15 mouse cellular contexts compared by ENCODE assay signal in the genomic region with DNA sequence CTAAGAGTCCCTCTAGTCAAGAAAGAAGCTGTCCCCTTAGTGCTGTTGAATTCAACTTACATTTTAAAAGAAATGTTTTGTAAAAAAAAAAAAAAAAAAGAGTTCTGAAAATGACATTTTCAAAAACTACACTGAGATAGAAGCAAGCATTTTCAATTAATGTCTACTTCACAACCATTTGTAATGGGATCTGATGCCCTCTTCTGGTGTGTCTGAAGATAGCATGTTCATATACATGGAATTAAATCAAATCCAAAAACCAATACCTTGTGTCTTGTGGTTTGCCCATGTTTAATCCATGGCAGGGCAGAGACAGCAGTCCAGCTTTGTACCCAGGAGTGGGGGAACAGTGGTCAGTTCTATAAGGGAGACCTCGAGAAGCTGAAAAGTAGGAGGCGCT. TPM values are rescaled to one million over a fixed set of nuclear protein-coding genes. Genes with fewer than 3 reads are reported as not detected.
A peak's percentile ranks its signal among the peaks of the same experiment; 100 is the strongest.
DNase-seq lines count a peak whose midpoint lies in the region; ATAC-seq and TF ChIP-seq lines count a peak whose summit lies in the region.
"Had no signal": no experiment of that assay in that cellular context is flagged by ENCODE, and none has a peak within 500 bp of the region (broad histone marks: within the 10 kb centered on the region; RNA-seq: fewer than 3 reads in every experiment).

No protein-coding gene starts in this region.

- H3K4me1 ChIP-seq in forebrain, embryonic 14.5 days (ENCODE audit: control insufficient read depth, insufficient read depth, low read length): peaks cover 7% of the 10 kb centered on the region; the same call in 1 of the 2 replicates
- peaks cover 11% of the 10 kb centered on the region; the same call in 1 of the 2 replicates for H3K4me1 ChIP-seq in forebrain, embryonic 13.5 days
- 0 out of 2 replicates have a peak, but pooled peaks cover 2% of the 10 kb centered on the region for H3K4me1 ChIP-seq in kidney, postnatal 0 days (replicated peaks; ENCODE audit: insufficient read depth, low read length)
- no peaks in the 10 kb centered on the region for H3K4me1 ChIP-seq in midbrain, postnatal 0 days (ENCODE audit: insufficient read depth, low read length)
- H3K4me1 ChIP-seq in midbrain, embryonic 15.5 days: peaks cover 7% of the 10 kb centered on the region; the same call in 1 of the 2 replicates

- WGBS in forebrain, embryonic 14.5 days: 71% methylated on average over 2 of the region's 2 CpGs
- WGBS in forebrain, embryonic 13.5 days: 75% methylated on average over 2 of the region's 2 CpGs
- 75% methylated on average over 2 of the region's 2 CpGs for WGBS in kidney, postnatal 0 days
- 84% methylated on average over 2 of the region's 2 CpGs for WGBS in midbrain, postnatal 0 days
- 72% methylated on average over 2 of the region's 2 CpGs for WGBS in midbrain, embryonic 15.5 days

- H3K27ac ChIP-seq in forebrain, embryonic 14.5 days (ENCODE audit: low read depth, low read length): no peak overlapping the region
- no peak overlapping the region for H3K27ac ChIP-seq in forebrain, embryonic 13.5 days
- no peak overlapping the region for H3K27ac ChIP-seq in kidney, postnatal 0 days
- no peak overlapping the region for H3K27ac ChIP-seq in midbrain, postnatal 0 days (ENCODE audit: low read depth, low read length)
- no peak overlapping the region for H3K27ac ChIP-seq in midbrain, embryonic 15.5 days
- H3K27ac ChIP-seq: heart, embryonic 13.5 days; liver, embryonic 15.5 days; midbrain, embryonic 13.5 days had no signal

- H3K4me2 ChIP-seq in forebrain, embryonic 14.5 days (ENCODE audit: low read length): no peak overlapping the region
- no peak overlapping the region for H3K4me2 ChIP-seq in forebrain, embryonic 13.5 days
- no peak overlapping the region for H3K4me2 ChIP-seq in kidney, postnatal 0 days (ENCODE audit: low read length)
- H3K4me2 ChIP-seq in midbrain, postnatal 0 days (ENCODE audit: low read depth, low read length, poor library complexity, severe bottlenecking): no peak overlapping the region
- no peak overlapping the region for H3K4me2 ChIP-seq in midbrain, embryonic 15.5 days
- H3K4me2 ChIP-seq: embryonic facial prominence, embryonic 12.5 days; heart, embryonic 13.5 days; limb, embryonic 13.5 days; liver, embryonic 15.5 days; midbrain, embryonic 13.5 days had no signal

- no peak for ATAC-seq in forebrain, embryonic 14.5 days
- ATAC-seq in forebrain, embryonic 13.5 days: no peak
- ATAC-seq in kidney, postnatal 0 days (replicated peaks; ENCODE audit: low FRiP score, low read depth): no peak
- ATAC-seq in midbrain, postnatal 0 days (ENCODE audit: low FRiP score): no peak
- no peak for ATAC-seq in midbrain, embryonic 15.5 days (replicated peaks)
- ATAC-seq: midbrain, embryonic 13.5 days had no signal

- peak; percentile 52 for DNase-seq in forebrain, embryonic 14.5 days (ENCODE audit: low spot score)
- no peak for DNase-seq in kidney, postnatal 0 days (ENCODE audit: low spot score)
- no peak for DNase-seq in kidney, adult 11 months
- DNase-seq in midbrain, postnatal 0 days (ENCODE audit: low spot score): no peak
- DNase-seq in thymus, postnatal 10 days (ENCODE audit: low spot score in 2 of 2): no peak
- DNase-seq: kidney, postnatal 10 days; layer of hippocampus, adult 9-11 months; thymus, adult 18-20 months had no signal

- H3K9ac ChIP-seq in forebrain, embryonic 14.5 days (ENCODE audit: low read length): no peak overlapping the region
- H3K9ac ChIP-seq in forebrain, embryonic 13.5 days: no peak overlapping the region
- H3K9ac ChIP-seq in kidney, postnatal 0 days (ENCODE audit: low read depth, low read length): no peak overlapping the region
- H3K9ac ChIP-seq in midbrain, postnatal 0 days (replicated peaks; ENCODE audit: low read length, poor library complexity, severe bottlenecking): no peak overlapping the region
- no peak overlapping the region for H3K9ac ChIP-seq in midbrain, embryonic 15.5 days
- H3K9ac ChIP-seq: embryonic facial prominence, embryonic 12.5 days; heart, embryonic 13.5 days; limb, embryonic 13.5 days; liver, embryonic 15.5 days; midbrain, embryonic 13.5 days had no signal

- H3K27me3 ChIP-seq in forebrain, embryonic 14.5 days (replicated peaks; ENCODE audit: control insufficient read depth, insufficient read depth, low read length): no peaks in the 10 kb centered on the region
- no peaks in the 10 kb centered on the region for H3K27me3 ChIP-seq in forebrain, embryonic 13.5 days
- H3K27me3 ChIP-seq in kidney, postnatal 0 days (ENCODE audit: insufficient read depth, low read length): no peaks in the 10 kb centered on the region
- H3K27me3 ChIP-seq in midbrain, postnatal 0 days (ENCODE audit: insufficient read depth, low read length): no peaks in the 10 kb centered on the region
- H3K27me3 ChIP-seq in midbrain, embryonic 15.5 days (replicated peaks): no peaks in the 10 kb centered on the region
- H3K27me3 ChIP-seq: embryonic facial prominence, embryonic 12.5 days; heart, embryonic 13.5 days; limb, embryonic 13.5 days; liver, embryonic 15.5 days; midbrain, embryonic 13.5 days had no signal

- H3K4me3 ChIP-seq in forebrain, embryonic 14.5 days (ENCODE audit: low read depth, low read length): no peak overlapping the region
- H3K4me3 ChIP-seq in forebrain, embryonic 13.5 days: no peak overlapping the region
- H3K4me3 ChIP-seq in kidney, postnatal 0 days (replicated peaks; ENCODE audit: low read depth, low read length): no peak overlapping the region
- H3K4me3 ChIP-seq in midbrain, postnatal 0 days (ENCODE audit: low read depth, low read length): no peak overlapping the region
- H3K4me3 ChIP-seq in midbrain, embryonic 15.5 days: no peak overlapping the region
- H3K4me3 ChIP-seq: embryonic facial prominence, embryonic 12.5 days; heart, embryonic 13.5 days; limb, embryonic 13.5 days; liver, embryonic 15.5 days; midbrain, embryonic 13.5 days had no signal

- H3K36me3 ChIP-seq in forebrain, embryonic 14.5 days (ENCODE audit: control insufficient read depth, insufficient read depth, low read length): peaks cover 14% of the 10 kb centered on the region
- peaks cover 10% of the 10 kb centered on the region; the same call in 1 of the 2 replicates for H3K36me3 ChIP-seq in forebrain, embryonic 13.5 days (ENCODE audit: poor library complexity, severe bottlenecking)
- no peaks in the 10 kb centered on the region for H3K36me3 ChIP-seq in kidney, postnatal 0 days (ENCODE audit: insufficient read depth, low read length)
- peaks cover 4% of the 10 kb centered on the region; the same call in 1 of the 2 replicates for H3K36me3 ChIP-seq in midbrain, postnatal 0 days (ENCODE audit: insufficient read depth, low read length)
- H3K36me3 ChIP-seq in midbrain, embryonic 15.5 days (replicated peaks): 0 out of 2 replicates have a peak, but pooled peaks cover 4% of the 10 kb centered on the region

- H3K9me3 ChIP-seq in forebrain, embryonic 14.5 days (replicated peaks; ENCODE audit: control insufficient read depth, low read length): no peaks in the 10 kb centered on the region
- H3K9me3 ChIP-seq in forebrain, embryonic 13.5 days (replicated peaks): no peaks in the 10 kb centered on the region
- no peaks in the 10 kb centered on the region for H3K9me3 ChIP-seq in kidney, postnatal 0 days (replicated peaks; ENCODE audit: low read length)
- no peaks in the 10 kb centered on the region for H3K9me3 ChIP-seq in midbrain, postnatal 0 days (ENCODE audit: low read length)
- H3K9me3 ChIP-seq in midbrain, embryonic 15.5 days: no peaks in the 10 kb centered on the region
- H3K9me3 ChIP-seq: embryonic facial prominence, embryonic 12.5 days; heart, embryonic 13.5 days; limb, embryonic 13.5 days; liver, embryonic 15.5 days; midbrain, embryonic 13.5 days had no signal

- peak; percentile 50 for TF ChIP-seq CTCF in kidney, postnatal 0 days (IDR thresholded peaks at IDR 0.05; ENCODE audit: low read depth)
- TF ChIP-seq CTCF in midbrain, postnatal 0 days (IDR thresholded peaks at IDR 0.05): peak; percentile 66

RNA-seq across cellular contexts. Expression of a gene that starts 6.3 kb away (rescaled TPM):
- 3.8 and 4.5 TPM in 2 replicates for polyA plus RNA-seq in forebrain, embryonic 14.5 days (2014; fragmentation: Nextera tagmentation; extraction: Ambion mirVana)
- polyA plus RNA-seq in forebrain, embryonic 13.5 days (2015; fragmentation: Nextera tagmentation; extraction: Ambion mirVana): 6.6 and 7.4 TPM in 2 replicates
- polyA plus RNA-seq in kidney, postnatal 0 days (2015; fragmentation: Nextera tagmentation; extraction: Ambion mirVana): 5.1 and 5.3 TPM in 2 replicates
- total RNA-seq in midbrain, postnatal 0 days (2014; rRNA removed): 3.5 and 5.9 TPM in 2 replicates
- 2.4 and 2.9 TPM in 2 replicates for polyA plus RNA-seq in midbrain, postnatal 0 days (2015; fragmentation: Nextera tagmentation; extraction: Ambion mirVana)
- 4.4 and 4.9 TPM in 2 replicates for polyA plus RNA-seq in midbrain, embryonic 15.5 days (2015; fragmentation: Nextera tagmentation; extraction: Ambion mirVana)

RNA-seq across cellular contexts. Expression of a gene that starts 28.3 kb away (rescaled TPM):
- polyA plus RNA-seq in forebrain, embryonic 14.5 days (2014; fragmentation: Nextera tagmentation; extraction: Ambion mirVana): 38.0 and 45.5 TPM in 2 replicates
- polyA plus RNA-seq in forebrain, embryonic 13.5 days (2015; fragmentation: Nextera tagmentation; extraction: Ambion mirVana): 32.1 and 34.1 TPM in 2 replicates
- polyA plus RNA-seq in kidney, postnatal 0 days (2015; fragmentation: Nextera tagmentation; extraction: Ambion mirVana): 30.5 and 30.6 TPM in 2 replicates
- 42.5 and 46.7 TPM in 2 replicates for total RNA-seq in midbrain, postnatal 0 days (2014; rRNA removed)
- 36.6 and 38.8 TPM in 2 replicates for polyA plus RNA-seq in midbrain, postnatal 0 days (2015; fragmentation: Nextera tagmentation; extraction: Ambion mirVana)
- 35.3 and 38.1 TPM in 2 replicates for polyA plus RNA-seq in midbrain, embryonic 15.5 days (2015; fragmentation: Nextera tagmentation; extraction: Ambion mirVana)

RNA-seq across cellular contexts. Expression of a gene that starts 47.7 kb away (rescaled TPM):
- 0.70 and 1.1 TPM in 2 replicates for polyA plus RNA-seq in forebrain, embryonic 14.5 days (2014; fragmentation: Nextera tagmentation; extraction: Ambion mirVana)
- polyA plus RNA-seq in forebrain, embryonic 13.5 days (2015; fragmentation: Nextera tagmentation; extraction: Ambion mirVana): 0.15 and 0.43 TPM in 2 replicates
- polyA plus RNA-seq in kidney, postnatal 0 days (2015; fragmentation: Nextera tagmentation; extraction: Ambion mirVana): 0.69 and 0.97 TPM in 2 replicates
- total RNA-seq in midbrain, postnatal 0 days (2014; rRNA removed): 1.6 TPM in 1 of 2 replicates, not detected in the other
- polyA plus RNA-seq in midbrain, postnatal 0 days (2015; fragmentation: Nextera tagmentation; extraction: Ambion mirVana): 0.20 and 0.52 TPM in 2 replicates
- polyA plus RNA-seq in midbrain, embryonic 15.5 days (2015; fragmentation: Nextera tagmentation; extraction: Ambion mirVana): 0.78 and 1.1 TPM in 2 replicates
